Mouse (Mus musculus) heart, postnatal 14 days (tissue): ENCODE measurements at regions not wholly inside any gene's neighbourhood (a gene's known extent, or its start where the extent isn't known, plus 50 kb on each side); places are given as distances from the start of the nearest gene placed in this dataset.
"Not testable (repeated sequence)": the region's sequence is repeated elsewhere in the genome, so short reads cannot be mapped to it uniquely, and the experiment has no call there.

Experiments used
- DNase-seq, 2 experiments: peaks; one replicate each; pipeline ENCODE4 v3.0.0; 2021 to 2022
- intact Hi-C: fragments of 180-260 bp; cut with DNase I; formaldehyde crosslinking; loops from one replicate; pipeline ENCODE4 v1.15.1; 2025

GRCm38 (mm10) chr1:177382596-177383190 lies 59.5 kb upstream of the Zbtb18 start:
- intact Hi-C loops = no loop called here
- DNase-seq = peak; percentile 28 to 64

DNA sequence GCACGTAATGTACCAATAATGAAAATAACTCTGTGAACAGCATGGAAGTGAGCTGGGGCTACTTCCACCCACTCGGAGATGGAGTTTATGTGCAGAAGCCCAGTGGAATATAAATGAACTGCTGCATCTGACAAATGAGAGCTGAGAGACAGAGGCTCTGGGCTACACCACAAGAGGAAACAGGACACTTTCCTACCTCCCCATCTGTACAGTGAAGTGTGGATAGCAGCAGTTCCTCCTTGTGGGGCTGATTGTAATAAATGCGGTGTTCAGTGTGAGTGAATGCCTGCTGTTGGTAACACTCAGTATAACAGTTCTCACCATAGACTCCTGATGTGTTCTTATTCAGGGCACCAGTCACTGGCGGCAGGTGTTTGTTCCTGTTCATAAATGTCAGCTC lies 60.0 kb upstream of the Zbtb18 start:
- intact Hi-C loops = no loop called here
- no peak for DNase-seq

GRCm38 (mm10) chr1:177378112-177378511 lies 64.0 kb upstream of the Zbtb18 start:
- no peak for DNase-seq
- intact Hi-C loops = no loop called here

GRCm38 (mm10) chr1:177373226-177373825 lies 68.8 kb upstream of the Zbtb18 start:
- no peak for DNase-seq
- intact Hi-C loops = no loop called here

GRCm38 (mm10) chr1:177372066-177372465 lies 70.1 kb upstream of the Zbtb18 start:
- no peak for DNase-seq
- intact Hi-C loops = no loop called here

DNA sequence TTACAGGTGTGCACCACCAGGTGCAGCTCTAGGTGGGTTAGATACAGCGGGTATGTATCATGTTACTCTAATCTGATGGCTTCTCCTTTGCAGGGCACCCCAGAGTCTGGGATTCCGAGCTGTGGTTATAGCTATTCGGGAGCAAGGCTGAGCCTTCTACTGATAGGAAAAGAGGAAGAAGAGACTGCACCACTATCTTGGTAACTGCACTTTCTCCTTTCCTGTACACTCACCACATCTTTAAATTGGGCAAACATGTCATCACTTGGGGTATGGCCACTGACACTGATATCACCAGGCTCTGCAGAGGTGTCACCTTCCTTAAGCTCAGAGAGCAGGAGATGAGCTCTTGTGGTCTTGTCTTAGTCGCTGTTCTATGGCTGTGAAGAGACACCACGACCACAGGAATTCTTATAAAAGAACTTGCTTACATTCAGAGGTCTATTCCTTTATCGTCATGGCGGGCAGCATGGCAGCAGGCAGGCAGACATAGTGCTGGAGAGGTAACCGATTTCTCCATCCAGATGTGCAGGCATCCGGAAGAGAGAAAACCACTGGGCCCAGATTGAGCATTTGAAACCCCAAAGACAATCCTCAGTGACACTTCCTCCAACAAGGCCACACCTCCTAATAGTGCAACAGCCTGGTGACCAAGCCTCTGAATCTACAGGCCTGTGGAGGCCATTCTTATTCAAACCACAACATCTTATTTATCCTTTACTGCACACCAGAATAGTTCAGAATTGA lies 74.1 kb upstream of the Zbtb18 start:
- intact Hi-C loops = no loop called here

GRCm38 (mm10) chr1:177366914-177367313 lies 75.2 kb upstream of the Zbtb18 start:
- DNase-seq = no peak
- intact Hi-C loops = no loop called here

More for the DNA sequence above, 74.1 kb upstream of the Zbtb18 start:
- no peak for DNase-seq

- DNase-seq = no peak
- intact Hi-C loops = no loop called here
Measured at GRCm38 (mm10) chr1:177366475-177366874, 75.7 kb upstream of the Zbtb18 start.

- DNase-seq = peak in 1 of 2 experiments; percentile 6
- intact Hi-C loops = no loop called here
Measured at GRCm38 (mm10) chr1:177364355-177364754, 77.8 kb upstream of the Zbtb18 start.

DNA sequence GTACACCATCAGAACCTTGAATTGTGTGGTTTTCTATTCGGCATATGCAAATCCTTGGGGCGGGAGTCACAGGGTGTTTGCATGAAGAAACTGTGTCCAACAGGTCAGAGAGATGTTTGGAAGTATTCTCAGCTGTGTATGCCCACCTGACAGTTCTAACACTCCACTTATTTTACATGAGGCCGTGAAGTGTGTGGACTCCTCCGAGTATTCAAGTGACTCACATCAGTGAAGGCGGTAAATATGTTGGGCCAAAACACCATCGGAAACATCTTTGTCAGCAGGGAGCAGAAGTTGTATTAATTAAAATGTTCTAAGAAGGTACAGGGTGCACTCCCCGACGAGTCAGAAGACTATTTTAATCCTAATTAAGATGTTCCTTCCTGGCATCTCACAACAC lies 79.8 kb upstream of the Zbtb18 start:
- DNase-seq = no peak
- intact Hi-C loops = no loop called here

DNA sequence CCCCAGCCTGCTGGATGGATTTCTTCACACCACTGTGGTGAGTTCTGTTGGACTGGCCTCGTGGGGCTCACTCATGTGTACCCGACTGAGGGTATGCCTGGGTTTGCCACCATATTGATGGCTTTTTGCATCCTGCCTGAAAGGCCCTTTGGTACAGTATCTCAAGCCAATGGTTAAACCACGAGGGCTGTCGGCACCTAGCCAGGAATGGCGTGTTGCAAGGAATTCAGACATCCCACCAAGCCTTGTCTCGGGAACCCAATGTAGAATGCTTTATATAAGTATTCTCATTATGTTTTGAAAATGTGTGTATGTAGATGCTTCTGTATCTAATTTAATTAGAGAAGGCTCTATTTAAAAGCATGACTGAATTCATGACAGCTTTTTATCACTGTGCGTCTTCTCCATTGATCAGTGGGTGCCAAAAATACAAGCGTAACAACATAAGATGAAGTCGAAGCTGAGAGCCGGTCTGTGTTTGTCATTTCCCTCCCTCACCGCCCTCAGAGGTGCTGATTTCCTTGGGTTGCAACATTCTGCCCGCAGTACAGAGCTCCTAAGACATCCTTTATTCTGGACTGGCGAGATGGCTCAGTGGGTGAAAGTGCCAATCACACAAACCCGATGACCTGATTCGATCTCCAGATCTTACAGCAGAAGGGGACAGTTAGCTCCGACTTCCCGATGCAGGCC lies 90.5 kb upstream of the Akt3 start:
- intact Hi-C loops = no loop called here
- DNase-seq = no peak

DNA sequence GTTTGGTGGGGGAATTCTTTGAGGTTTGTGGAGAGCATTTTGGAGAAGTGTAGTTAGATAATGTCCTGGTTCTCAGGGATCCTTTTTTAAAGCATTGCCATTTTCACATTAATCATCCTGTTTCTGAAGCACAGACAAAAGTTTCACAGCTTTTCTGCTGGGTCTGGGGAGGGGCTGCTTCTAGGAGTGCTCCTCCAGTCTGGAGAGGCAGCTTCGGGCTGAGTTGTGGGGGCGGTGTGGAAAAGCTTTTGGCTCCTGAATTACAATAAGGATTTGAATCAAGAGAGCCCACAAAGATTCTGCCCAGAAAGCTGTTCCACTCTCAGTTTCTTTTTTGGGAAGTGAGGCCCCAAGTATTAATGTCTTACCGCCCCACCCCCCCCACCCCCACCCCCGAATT lies 89.2 kb upstream of the Akt3 start:
- no peak for DNase-seq

DNA sequence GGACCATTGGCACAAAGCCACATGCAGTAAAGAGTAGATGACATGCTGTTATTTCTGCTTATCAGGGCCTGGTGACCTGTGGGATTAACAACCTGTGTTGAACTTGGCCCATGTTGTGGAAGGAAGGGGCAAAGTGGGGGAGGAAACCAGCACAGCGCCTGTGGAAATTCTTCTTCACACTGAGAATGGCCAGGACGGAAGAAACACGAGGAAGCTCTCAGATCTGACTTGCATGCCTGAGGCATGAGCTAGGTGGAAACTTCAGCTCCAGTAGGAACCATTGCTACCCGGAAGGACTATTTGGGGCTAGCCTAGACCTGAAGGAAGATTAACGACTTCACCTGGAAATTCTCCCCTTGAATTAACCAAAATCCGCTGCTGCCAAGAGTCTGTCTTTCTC lies 88.5 kb upstream of the Akt3 start:
- intact Hi-C loops = no loop called here
- DNase-seq = no peak

More for the DNA sequence above, 89.2 kb upstream of the Akt3 start:
- intact Hi-C loops = no loop called here

GRCm38 (mm10) chr1:177345540-177345939 lies 87.5 kb upstream of the Akt3 start:
- DNase-seq = no peak
- intact Hi-C loops = no loop called here

GRCm38 (mm10) chr1:177343949-177344348 lies 85.9 kb upstream of the Akt3 start:
- intact Hi-C loops = no loop called here
- DNase-seq = no peak

GRCm38 (mm10) chr1:177343121-177343520 lies 85.1 kb upstream of the Akt3 start:
- DNase-seq = no peak
- intact Hi-C loops = no loop called here

DNA sequence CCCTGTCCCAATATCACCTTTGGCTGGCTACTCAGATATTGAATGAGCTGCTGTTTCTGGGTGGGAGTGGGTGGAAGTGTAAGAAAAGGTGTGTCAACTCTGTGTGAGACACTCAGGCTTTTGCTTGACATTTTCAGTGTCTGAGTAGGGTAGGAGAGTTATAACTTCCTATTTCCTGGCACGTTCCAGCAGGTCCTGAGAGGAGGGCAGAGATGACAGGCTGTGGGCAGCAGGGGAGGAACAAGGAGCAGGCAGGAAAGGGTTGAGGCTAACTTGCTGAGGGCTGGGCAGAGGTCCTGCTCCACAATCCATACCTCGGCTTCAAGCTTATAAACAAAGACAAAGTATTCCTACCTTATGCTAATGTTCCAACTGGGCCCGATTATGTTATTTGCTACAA lies 82.2 kb upstream of the Akt3 start:
- intact Hi-C loops = no loop called here
- DNase-seq = no peak

DNA sequence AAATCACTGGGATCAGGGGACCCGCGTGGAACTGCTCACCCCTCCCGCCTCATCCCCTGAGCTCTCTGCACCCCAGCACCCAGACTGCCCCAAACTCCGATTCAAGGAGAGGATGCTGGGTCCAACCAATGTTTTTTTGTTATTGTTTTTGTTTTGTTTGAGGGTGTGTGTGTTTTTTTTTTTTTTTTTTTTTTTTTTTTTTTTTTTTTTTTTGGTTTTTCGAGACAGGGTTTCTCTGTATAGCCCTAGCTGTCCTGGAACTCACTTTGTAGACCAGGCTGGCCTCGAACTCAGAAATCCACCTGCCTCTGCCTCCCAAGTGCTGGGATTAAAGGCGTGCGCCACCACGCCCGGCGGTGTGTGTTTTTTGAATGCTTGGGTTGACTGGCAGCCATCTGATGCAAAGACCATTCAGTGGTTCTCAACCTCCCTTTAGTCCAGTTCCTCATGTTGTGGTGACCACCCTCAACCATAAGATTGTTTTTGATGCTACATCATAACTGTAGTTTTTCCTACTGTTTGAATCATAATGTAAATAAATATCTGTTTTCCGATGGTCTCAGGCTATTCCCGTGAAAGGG lies 81.3 kb upstream of the Akt3 start:
- DNase-seq, intact Hi-C loops: not testable (repeated sequence)

GRCm38 (mm10) chr1:177338466-177339206 lies 80.6 kb upstream of the Akt3 start:
- peak; percentile 33 to 46 for DNase-seq
- intact Hi-C loops = no loop called here

DNA sequence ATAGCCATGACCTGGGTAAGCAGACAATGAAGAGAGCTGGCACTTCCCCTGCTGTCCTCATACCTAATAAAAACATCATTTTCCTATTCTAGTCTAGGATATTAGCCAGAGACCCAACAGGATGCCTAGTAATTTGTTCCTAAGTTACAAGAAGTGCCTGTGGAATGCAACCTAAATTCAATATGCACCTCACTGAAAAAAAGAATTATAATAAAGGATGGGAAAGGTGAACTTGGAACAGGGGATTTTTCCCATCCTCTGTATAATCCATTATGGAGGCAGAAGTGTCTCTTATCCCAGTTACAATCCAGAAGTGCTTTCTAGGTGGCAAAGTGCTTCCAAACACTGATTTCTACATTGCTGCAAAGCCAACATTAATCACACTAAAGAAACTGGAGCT lies 79.8 kb upstream of the Akt3 start:
- intact Hi-C loops = no loop called here
- DNase-seq = no peak
